Mouse (Mus musculus) pancreas, adult 10 weeks (tissue): ENCODE measurements around the gene Myocd. TPM values are rescaled to one million over a fixed set of nuclear protein-coding genes. Genes with fewer than 3 reads are reported as not detected.

Experiments used
- polyA plus RNA-seq: library from polyadenylated mRNA; stranded (reverse); fragments of 350-450 nt; fragmentation: Illumina TruSeq; extraction: RNeasy Lipid Tissue Mini Kit (QIAGEN cat#74804); gene quantifications from one replicate; pipeline ENCODE4 v1.2.3, GENCODE M21; 2015; ENCODE audit warnings: low read depth, low replicate concordance; ENCODE audit not compliant: insufficient read depth

Gene Myocd
- polyA plus RNA-seq = 1.9 TPM

DNA sequence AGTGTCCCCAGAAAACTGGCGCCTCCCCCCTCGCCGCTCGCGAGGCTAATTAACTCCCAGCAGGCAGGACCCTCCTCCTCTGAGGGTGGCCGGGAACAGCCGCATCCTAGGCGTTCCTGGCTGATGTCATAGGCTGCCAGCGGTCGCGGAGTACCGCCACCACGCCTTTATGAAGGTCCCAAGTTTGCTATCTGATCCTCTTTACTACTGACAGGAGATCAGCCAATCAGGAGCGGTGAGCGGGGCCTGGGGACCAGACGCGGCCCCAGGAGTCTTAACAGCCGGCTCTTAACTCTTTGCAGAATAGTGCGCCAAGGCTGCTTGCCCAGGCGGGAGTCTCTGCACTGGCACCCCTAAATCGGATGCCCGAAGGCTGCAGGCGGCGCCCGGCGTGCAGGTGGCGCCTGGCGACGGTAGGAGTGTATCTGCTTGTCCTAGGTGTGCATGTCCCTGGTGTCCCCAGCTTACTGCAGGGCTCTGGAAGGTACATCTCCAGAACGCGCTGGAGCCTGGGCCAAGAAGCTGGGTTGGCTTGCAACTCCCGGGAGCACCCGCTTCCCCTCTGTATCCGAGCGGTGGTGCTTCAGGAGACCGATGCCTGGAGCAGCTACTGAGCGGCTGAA is at the start of gene Myocd:
TSS of gene Myocd (minus strand) at position 139 of the 623 bp plus-strand sequence.

DNA sequence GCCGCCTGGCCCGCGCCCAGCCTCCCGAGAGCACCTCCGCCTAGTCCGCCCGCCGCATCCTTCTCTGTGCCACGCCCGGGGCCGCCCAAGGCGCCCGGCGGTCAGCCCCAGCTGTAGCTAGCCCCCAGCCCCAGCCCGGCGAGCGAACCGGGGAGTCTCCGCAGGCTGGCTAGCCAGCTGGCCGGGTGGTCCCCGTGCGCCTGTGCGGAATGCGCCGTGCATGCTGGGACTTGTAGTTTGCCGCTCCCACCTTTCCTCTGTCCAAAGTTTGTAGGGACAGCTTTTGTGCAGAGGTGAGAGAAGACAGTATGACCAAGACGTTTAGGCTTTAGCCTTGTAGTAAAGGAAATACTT is 107.0 kb downstream of the Myocd start, which contains the start of gene Arhgap44:
TSS of gene Arhgap44 (minus strand) at position 195 of the 354 bp plus-strand sequence.

DNA sequence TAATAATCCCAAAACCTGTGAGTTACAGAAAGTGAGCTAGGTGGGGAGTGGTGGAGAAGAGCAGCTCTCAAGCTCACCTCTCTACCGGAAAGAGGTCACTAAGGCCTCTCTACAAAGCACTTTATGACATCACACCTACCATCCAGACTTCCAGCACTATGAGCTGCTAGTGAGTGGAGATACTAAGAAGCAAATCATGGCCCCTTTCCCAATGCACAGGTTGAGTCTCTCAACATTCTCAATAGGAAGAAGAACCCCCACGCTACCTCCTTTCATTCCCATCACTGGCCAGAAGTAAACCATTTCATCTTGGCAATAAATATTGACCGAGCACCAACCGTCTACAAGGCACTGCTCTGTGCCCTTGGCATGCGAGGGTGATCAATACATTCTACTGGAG is 110.0 kb downstream of the Myocd start, which contains the start of gene 1700086D15Rik:
TSS of gene 1700086D15Rik (minus strand) at position 101 of the 400 bp plus-strand sequence.

Other genes with a start within 250 kb of the Myocd start
- gene 1700086D15Rik, start 110.1 kb downstream of the Myocd start, polyA plus RNA-seq = not detected
- 5.4 TPM for gene Arhgap44, start 107.0 kb downstream of the Myocd start, polyA plus RNA-seq